Mouse (Mus musculus) megakaryocyte, embryonic 14.5 days (primary cell): ENCODE results near the gene Chad. TPM values are rescaled to one million over a fixed set of nuclear protein-coding genes. Genes with fewer than 3 reads are reported as not detected.

Source experiments
- H3K27me3 ChIP-seq: replicated peaks from 2 replicates; pipeline ENCODE3; 2012; ENCODE audit warnings: inconsistent platforms
- H3K36me3 ChIP-seq: replicated peaks from 2 replicates; pipeline ENCODE3; 2012; ENCODE audit warnings: low read length, inconsistent platforms, mixed read lengths
- H3K4me1 ChIP-seq: 2 replicates; pipeline ENCODE4 v1.6.1; 2012; ENCODE audit warnings: inconsistent platforms
- H3K4me3 ChIP-seq: replicated peaks from 2 replicates; pipeline ENCODE3; 2012; ENCODE audit warnings: moderate library complexity, mild to moderate bottlenecking, inconsistent platforms
- H3K9me3 ChIP-seq: 2 replicates; pipeline ENCODE4 v1.6.1; 2012; ENCODE audit warnings: inconsistent platforms
- FLI1 ChIP-seq: IDR thresholded peaks from 2 replicates; pipeline ENCODE4 v1.6.1; 2012; ENCODE audit warnings: low read length, inconsistent platforms, mixed read lengths
- GATA1 ChIP-seq: IDR thresholded peaks from 3 replicates; pipeline ENCODE4 v1.6.1; 2012; ENCODE audit warnings: mixed read lengths, low read length, inconsistent platforms, borderline replicate concordance
- polyA plus RNA-seq: library from polyadenylated mRNA; stranded (reverse); fragments of >175 nt; gene quantifications from 2 replicates; pipeline ENCODE4 v1.2.3, GENCODE M21; 2012; ENCODE audit warnings: low replicate concordance; ENCODE audit not compliant: insufficient read depth

Chad gene
- polyA plus RNA-seq = 0.45 TPM in 1 of 2 replicates, not detected in the other

DNA sequence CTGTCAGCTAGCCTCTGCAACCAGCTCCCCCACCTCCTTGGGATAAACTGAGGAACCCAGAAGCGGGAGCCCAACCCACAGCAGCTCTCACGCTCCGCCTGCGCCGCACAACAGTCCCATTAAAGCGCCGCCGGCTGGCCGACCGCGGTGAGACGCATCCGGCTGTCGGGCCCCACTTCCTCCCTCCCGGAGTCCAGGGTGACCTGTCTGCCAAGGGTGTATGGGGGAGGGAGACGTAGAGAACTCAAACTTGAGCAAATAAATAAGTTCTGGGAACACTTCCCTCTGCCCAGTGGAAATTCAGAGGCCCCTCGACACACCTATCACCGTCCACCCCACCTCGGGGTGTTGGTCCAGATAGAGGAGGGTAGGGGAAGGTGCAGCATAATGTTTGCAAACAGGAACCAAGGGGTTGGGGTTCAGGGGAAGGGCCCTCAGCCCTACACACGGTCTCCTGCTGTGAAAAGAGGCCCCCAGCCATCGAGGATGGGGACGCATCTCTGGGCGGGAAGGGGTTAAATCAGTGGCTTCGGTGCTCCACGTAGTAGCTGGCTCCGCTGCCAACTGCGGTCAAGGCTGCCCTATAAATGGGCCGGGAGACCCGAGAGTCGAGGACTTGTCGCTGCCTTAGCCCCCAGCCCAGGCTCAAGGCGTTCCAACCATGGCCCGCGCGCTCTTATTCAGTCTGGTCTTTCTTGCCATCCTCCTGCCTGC, at the start of gene Chad:
Gene Chad (plus strand): TSS at position 611 of the 714 bp plus-strand sequence.
- peaks cover 41% of the 10 kb centered on the region for H3K36me3 ChIP-seq
- H3K4me3 ChIP-seq = peak within 1 kb of the TSS; percentile 90
- TF ChIP-seq FLI1 = no peak; the same call in 1 of the 2 replicates
- no peak for TF ChIP-seq GATA1

DNA sequence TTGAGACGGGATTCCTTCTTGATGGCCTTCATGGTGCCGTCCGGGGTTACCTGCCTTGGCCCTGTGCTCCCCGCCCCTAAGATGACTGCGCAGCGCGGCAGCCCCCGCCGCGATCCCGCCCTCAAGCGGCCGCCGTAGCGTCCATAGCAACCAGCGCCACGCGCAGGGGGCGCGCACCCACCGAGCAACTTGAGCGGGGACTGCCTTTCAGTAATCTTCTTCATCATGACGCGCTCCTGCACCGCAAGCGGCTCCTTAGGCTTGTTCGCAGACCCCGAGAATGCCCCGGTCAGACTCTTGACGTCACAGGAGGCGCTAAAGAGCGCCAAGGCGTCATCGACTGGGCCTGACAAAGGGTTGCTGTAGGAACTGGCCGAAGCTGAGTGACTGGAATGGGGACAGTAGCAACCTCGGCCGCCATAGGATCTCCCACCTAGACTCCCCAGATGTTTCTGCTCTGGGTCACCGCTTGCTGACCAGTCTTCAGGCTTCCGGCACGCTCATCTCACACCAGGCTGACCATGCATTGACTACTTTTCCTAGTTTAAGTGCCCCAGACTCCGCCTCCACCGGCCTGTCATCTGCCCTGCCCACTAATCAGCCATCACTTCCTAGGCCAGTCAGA, 43.5 kb upstream of the Chad start, which contains the start of gene Mycbpap:
Gene Mycbpap (minus strand): TSS at position 524 of the 625 bp plus-strand sequence.
- no peaks in the 10 kb centered on the region for H3K9me3 ChIP-seq
- peak within 1 kb of the TSS; percentile 91 for H3K4me3 ChIP-seq
- peaks cover 14% of the 10 kb centered on the region for H3K4me1 ChIP-seq
- peaks cover 66% of the 10 kb centered on the region for H3K27me3 ChIP-seq
- no peak for TF ChIP-seq GATA1
- no peak for TF ChIP-seq FLI1
- H3K36me3 ChIP-seq = no peaks in the 10 kb centered on the region

More for the DNA sequence above, at the start of gene Chad:
- Histone ChIP-seq H3K9me3 (no peaks in the 10 kb centered on the region), H3K4me1 (peaks cover 57% of the 10 kb centered on the region), H3K27me3 (peaks cover 12% of the 10 kb centered on the region)

DNA sequence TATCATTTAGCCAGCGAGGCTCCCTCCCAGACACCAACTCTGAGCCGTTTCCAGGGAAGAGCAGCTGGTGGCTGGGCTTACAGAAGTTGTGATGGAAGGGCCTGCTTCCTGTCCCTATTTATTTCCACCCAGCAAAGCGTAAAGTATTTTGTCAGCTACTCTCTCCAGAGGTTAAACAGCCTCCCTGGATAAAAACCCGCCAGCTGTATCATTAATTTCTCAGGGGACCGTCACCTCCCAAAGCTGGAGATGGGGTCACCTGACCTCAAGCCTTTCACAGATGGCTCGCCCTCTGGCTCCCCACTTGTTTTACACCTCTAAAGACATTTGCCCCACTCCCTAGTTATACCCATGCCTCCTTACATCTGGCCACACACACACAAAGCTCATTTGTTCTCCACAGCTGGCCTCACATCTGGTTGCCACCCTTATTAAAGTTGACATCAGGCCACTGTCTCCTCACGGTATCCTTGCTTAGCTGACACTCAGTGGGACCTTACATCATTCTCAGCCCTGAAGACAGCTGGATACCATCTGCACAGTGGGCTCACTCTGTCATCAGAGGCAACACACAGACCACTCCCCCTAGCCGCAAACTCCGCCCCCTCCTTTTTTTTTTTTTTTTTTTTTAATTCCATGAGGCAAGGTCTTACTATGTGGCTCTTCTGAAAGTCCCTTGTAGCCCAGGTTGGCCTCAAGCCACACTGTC, 38.5 kb upstream of the Chad start:
- Histone ChIP-seq H3K4me3 (no peak overlapping the region), H3K27me3 (peaks cover 49% of the 10 kb centered on the region), H3K4me1 (peaks cover 20% of the 10 kb centered on the region), H3K9me3 (no peaks in the 10 kb centered on the region), H3K36me3 (no peaks in the 10 kb centered on the region)
- no peak for TF ChIP-seq FLI1
- no peak for TF ChIP-seq GATA1

DNA sequence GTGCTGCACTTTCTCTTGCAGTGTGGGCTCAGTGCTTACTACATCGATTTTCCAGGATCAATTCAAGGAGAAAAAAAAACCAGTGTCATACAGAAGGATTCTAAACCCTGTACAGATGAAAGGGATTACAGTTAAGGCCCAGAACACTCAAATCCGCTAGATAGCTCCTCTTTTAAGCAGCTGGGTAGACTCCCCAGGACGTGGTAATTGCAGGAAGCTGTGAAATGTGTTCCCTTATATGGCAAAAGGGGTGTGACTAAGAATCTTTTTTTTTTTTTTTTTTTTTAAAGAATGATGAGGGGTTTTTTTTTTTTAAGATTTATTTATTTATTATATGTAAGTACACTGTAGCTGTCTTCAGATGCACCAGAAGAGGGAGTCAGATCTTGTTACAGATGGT, 36.0 kb upstream of the Chad start:
- Histone ChIP-seq H3K4me1 (peaks cover 16% of the 10 kb centered on the region; the same call in 1 of the 2 replicates), H3K9me3 (no peaks in the 10 kb centered on the region), H3K27me3 (peaks cover 34% of the 10 kb centered on the region), H3K4me3 (no peak overlapping the region), H3K36me3 (no peaks in the 10 kb centered on the region)
- TF ChIP-seq FLI1 = no peak
- TF ChIP-seq GATA1 = no peak

DNA sequence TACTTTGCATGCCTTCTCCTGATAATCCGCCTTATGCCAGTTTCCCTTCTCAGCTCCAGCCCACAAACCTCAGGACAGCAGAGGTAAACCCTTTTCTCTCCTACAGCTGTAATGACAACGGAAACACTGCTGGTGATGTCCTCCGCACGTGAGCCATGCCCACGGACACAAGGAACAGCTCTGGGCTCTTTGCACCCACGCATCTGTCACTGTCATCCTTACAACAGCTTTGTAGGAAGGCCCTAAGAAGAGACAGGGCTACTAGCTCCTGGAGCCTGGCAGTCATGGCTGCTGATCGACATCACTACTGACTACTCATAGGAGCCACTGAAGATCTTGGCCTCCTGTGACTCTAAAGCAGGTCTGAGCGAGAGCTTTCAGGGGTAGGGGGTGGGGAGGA, 31.7 kb upstream of the Chad start:
- TF ChIP-seq GATA1 (no peak), FLI1 (no peak)
- Histone ChIP-seq H3K4me3 (no peak overlapping the region), H3K27me3 (peaks cover 22% of the 10 kb centered on the region), H3K36me3 (peaks cover 7% of the 10 kb centered on the region), H3K4me1 (peaks cover 16% of the 10 kb centered on the region), H3K9me3 (peaks cover 5% of the 10 kb centered on the region)

DNA sequence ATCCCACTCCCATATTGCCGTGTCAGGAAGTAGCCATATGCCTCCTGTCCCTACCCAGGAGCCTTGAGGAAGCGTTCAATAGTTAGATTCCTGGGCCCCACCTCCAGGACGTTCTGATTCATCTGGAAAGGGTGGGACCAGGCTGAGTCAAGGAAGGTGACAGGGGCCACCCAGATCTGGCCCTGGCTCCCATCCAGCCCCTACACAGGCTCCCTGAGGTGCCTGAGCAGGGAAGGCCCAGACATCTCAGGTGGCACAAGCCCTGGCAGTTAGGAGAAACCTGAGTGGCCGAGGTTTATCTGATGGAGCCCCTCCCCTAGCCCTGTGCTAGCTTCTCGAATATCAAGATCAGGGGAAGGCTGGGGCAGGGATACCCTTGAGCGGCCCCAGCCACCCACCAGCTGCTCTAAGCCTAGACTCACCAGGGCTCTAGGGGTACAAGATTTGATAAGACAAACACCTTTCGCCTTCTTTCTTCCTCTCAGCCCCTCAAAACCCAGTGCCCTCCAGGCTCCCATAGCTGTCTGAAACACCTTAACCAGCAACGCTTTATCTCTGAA, 26.0 kb upstream of the Chad start:
- peaks cover 5% of the 10 kb centered on the region for H3K9me3 ChIP-seq
- peaks cover 12% of the 10 kb centered on the region for H3K4me1 ChIP-seq
- TF ChIP-seq GATA1 (no peak), FLI1 (no peak)
- H3K4me3 ChIP-seq = no peak overlapping the region
- peaks cover 48% of the 10 kb centered on the region for H3K36me3 ChIP-seq
- H3K27me3 ChIP-seq = peaks cover 11% of the 10 kb centered on the region

DNA sequence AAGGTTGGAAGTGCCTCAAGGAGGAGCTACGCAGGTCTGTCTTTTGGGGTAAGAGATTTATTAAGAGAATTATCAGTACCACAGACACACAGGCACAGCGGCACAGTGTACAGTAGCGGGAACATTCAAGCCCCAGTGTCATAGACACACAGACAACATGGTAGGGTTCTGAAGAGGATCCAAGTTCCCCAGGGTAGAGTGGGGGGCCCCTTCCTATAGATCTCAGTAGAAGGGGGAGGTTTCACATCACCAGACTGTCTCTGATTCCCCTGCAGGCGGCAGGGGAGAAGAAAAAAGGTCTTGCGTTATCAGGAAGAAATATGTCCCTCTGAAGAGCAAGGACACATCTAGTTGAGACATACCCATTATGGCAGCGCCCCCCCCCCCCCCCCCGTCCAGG, 25.1 kb upstream of the Chad start:
- Histone ChIP-seq H3K27me3 (peaks cover 2% of the 10 kb centered on the region), H3K36me3 (peaks cover 55% of the 10 kb centered on the region)
- TF ChIP-seq FLI1 (no peak), GATA1 (no peak)

DNA sequence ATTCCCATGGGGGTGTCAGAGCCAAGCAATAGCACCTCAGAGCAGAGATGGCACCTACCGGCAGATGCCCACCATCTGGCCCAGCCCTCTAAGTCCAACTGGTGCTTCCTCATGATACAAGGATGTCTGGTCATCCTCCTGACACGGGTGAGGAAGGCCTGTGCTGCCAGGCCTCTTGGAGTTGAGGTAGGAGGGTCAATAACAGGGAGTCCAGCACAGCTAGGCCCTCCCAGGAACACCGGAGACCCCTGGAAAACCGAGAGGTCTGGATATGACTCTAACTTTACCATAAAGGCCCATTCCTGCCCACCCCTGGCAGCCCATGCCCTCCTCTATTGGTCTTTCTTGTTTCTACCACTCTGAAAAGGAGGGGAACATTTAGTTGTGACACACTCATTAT, 22.4 kb upstream of the Chad start:
- peaks cover 54% of the 10 kb centered on the region for H3K36me3 ChIP-seq
- no peak overlapping the region for H3K4me3 ChIP-seq
- H3K4me1 ChIP-seq = peaks cover 14% of the 10 kb centered on the region
- TF ChIP-seq FLI1 (no peak), GATA1 (no peak)
- no peaks in the 10 kb centered on the region for H3K9me3 ChIP-seq
- H3K27me3 ChIP-seq = no peaks in the 10 kb centered on the region

More for the DNA sequence above, 25.1 kb upstream of the Chad start:
- Histone ChIP-seq H3K9me3 (peaks cover 2% of the 10 kb centered on the region), H3K4me3 (no peak overlapping the region), H3K4me1 (peaks cover 16% of the 10 kb centered on the region)

DNA sequence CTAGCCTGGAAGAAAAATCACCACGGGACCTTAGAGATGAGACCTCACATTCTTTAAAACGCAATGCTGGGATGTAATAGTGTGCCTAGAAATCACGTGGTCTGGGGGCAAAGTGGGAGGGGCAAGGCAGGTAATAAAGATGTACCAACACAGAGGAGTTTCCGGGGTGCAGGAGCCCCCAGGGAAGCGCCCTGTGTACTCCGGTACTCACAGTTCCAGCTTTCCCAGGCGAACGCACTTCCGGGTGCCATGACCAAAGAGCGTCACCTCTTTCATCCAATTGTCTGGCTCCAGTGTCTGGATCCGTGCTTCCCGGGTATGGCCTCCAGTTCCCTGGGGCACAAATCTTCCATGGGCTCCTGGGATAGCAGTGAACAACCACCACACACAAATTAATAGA, 21.5 kb upstream of the Chad start:
- no peaks in the 10 kb centered on the region for H3K27me3 ChIP-seq

DNA sequence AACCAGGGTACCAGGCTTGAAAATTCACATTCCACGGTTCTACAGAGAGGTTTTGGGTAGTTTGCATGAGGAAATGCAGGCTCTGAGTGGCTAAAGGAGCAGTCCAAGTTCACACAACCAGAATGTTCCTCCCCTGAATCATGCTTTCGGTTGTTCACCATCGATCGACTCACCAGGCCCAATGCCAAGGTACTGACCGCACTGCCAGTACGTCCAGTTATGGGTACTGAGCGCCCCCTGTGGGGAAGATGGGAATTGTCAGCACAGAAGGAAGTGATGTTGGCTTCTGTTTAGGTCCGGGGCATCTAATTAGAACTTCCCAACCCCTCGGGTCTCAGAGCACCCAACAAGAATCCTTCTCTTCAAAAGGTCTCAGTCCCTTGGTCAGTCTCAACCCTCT, 20.9 kb upstream of the Chad start:
- H3K9me3 ChIP-seq = no peaks in the 10 kb centered on the region
- peaks cover 24% of the 10 kb centered on the region for H3K4me1 ChIP-seq
- H3K4me3 ChIP-seq = no peak overlapping the region
- peaks cover 46% of the 10 kb centered on the region for H3K36me3 ChIP-seq
- H3K27me3 ChIP-seq = no peaks in the 10 kb centered on the region
- TF ChIP-seq GATA1 = no peak
- TF ChIP-seq FLI1 = no peak

More for the DNA sequence above, 21.5 kb upstream of the Chad start:
- TF ChIP-seq GATA1 = no peak
- TF ChIP-seq FLI1 = no peak
- Histone ChIP-seq H3K36me3 (peaks cover 49% of the 10 kb centered on the region), H3K4me1 (peaks cover 19% of the 10 kb centered on the region), H3K4me3 (no peak overlapping the region), H3K9me3 (no peaks in the 10 kb centered on the region)
